Mouse (Mus musculus) cerebellum, adult (tissue): ENCODE data around the gene Unc93a2.
"Not testable (repeated sequence)": the region's sequence is repeated elsewhere in the genome, so short reads cannot be mapped to it uniquely, and the experiment has no call there.

Experiments used
- ATAC-seq: cut with Nextera tagmentation; 2 replicates; pipeline ENCODE4 v1.9.2; 2017; ENCODE audit warnings: mild to moderate bottlenecking, moderate library complexity, mixed read lengths; ENCODE audit not compliant: insufficient number of reproducible peaks, low FRiP score, low TSS enrichment

The Unc93a2 gene

GRCm38 (mm10) chr17:7385364-7385763 lies at the start of gene Unc93a2:
Gene Unc93a2, minus strand, starts transcription at chr17:7385464.
- ATAC-seq = not testable (repeated sequence)

- not testable (repeated sequence) for ATAC-seq
Measured at GRCm38 (mm10) chr17:7434121-7434520, 48.9 kb upstream of the Unc93a2 start.

- not testable (repeated sequence) for ATAC-seq
Measured at GRCm38 (mm10) chr17:7430210-7430631, 45.0 kb upstream of the Unc93a2 start.

- peak; percentile 45; the same call in 1 of the 2 replicates for ATAC-seq
Measured at GRCm38 (mm10) chr17:7420191-7420973, 35.1 kb upstream of the Unc93a2 start.

- not testable (repeated sequence) for ATAC-seq
Measured at GRCm38 (mm10) chr17:7414601-7415310, 29.5 kb upstream of the Unc93a2 start.

- not testable (repeated sequence) for ATAC-seq
Measured at GRCm38 (mm10) chr17:7413336-7413735, 28.1 kb upstream of the Unc93a2 start.

GRCm38 (mm10) chr17:7399770-7400169 lies 14.5 kb upstream of the Unc93a2 start:
- ATAC-seq = not testable (repeated sequence)

GRCm38 (mm10) chr17:7398198-7398847 lies 13.1 kb upstream of the Unc93a2 start:
- not testable (repeated sequence) for ATAC-seq

GRCm38 (mm10) chr17:7397079-7397478 lies 11.8 kb upstream of the Unc93a2 start:
- not testable (repeated sequence) for ATAC-seq

GRCm38 (mm10) chr17:7396288-7396687 lies 11.0 kb upstream of the Unc93a2 start:
- ATAC-seq = not testable (repeated sequence)

- not testable (repeated sequence) for ATAC-seq
Measured at GRCm38 (mm10) chr17:7395671-7396070, 10.4 kb upstream of the Unc93a2 start.

- not testable (repeated sequence) for ATAC-seq
Measured at GRCm38 (mm10) chr17:7395116-7395515, 9.9 kb upstream of the Unc93a2 start.

GRCm38 (mm10) chr17:7389898-7390297 lies 4.6 kb upstream of the Unc93a2 start:
- ATAC-seq = not testable (repeated sequence)

GRCm38 (mm10) chr17:7388958-7389356 lies 3.7 kb upstream of the Unc93a2 start:
- ATAC-seq = not testable (repeated sequence)

GRCm38 (mm10) chr17:7388341-7388957 lies 3.2 kb upstream of the Unc93a2 start:
- ATAC-seq = not testable (repeated sequence)

GRCm38 (mm10) chr17:7386016-7386415 lies 752 bp upstream of the Unc93a2 start:
- ATAC-seq = not testable (repeated sequence)

- not testable (repeated sequence) for ATAC-seq
Measured at GRCm38 (mm10) chr17:7383167-7384143, 1.8 kb downstream of the Unc93a2 start.

- ATAC-seq = not testable (repeated sequence)
Measured at GRCm38 (mm10) chr17:7382711-7383110, 2.6 kb downstream of the Unc93a2 start.

- ATAC-seq = not testable (repeated sequence)
Measured at GRCm38 (mm10) chr17:7377907-7378306, 7.4 kb downstream of the Unc93a2 start.
